Mouse (Mus musculus) lung, postnatal 25 days (tissue): ENCODE data around the gene Commd2.

Source experiments
- DNase-seq: peaks from one replicate; pipeline ENCODE4 v3.0.0; 2022; ENCODE audit warnings: low spot score

Commd2 gene

DNA sequence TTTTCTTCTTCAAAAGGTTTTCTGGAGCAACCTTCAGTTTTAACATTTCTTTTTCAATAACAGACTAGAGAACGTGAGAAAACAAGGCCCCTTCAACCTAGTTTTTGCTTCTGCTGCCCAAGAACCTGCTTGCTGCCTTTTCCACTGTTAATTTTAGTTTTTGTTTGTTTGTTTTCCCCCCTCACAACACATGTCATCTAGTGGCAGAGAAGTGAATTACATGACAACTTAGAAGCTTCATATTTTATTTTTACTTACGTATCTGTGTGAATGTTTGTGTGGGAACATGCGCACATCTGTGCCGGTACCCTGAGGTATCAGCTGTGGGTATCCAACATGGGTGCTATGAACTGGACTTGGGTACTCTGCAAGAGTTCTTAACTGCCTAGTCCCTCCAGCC is 35.9 kb downstream of the Commd2 start:
- no peak for DNase-seq

DNA sequence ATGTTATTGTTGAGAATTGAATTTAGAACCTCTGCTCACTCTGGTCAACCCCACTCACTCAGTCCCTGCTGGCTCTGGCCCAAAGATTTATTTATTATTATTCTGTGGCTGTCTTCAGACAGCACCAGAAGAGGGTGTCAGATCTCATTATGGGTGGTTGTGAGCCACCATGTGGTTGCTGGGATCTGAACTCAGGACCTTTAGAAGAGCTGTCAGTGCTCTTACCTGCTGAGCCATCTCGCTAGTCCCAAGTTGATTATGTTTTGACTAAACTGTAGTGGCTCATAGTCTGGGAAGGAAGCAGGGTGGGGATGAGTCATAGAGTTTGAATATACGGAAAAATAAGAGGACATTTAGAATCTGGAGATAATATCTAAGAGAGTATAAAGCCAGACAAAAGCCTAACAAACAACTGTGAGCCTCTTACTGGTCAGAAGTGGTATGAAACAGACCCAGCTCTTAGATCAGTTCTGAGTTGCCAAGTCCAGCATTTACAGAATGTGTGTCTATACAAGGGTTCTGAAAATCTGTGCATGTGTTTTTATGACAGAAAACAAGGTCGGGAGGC is 39.0 kb downstream of the Commd2 start:
- peak; percentile 15 for DNase-seq

DNA sequence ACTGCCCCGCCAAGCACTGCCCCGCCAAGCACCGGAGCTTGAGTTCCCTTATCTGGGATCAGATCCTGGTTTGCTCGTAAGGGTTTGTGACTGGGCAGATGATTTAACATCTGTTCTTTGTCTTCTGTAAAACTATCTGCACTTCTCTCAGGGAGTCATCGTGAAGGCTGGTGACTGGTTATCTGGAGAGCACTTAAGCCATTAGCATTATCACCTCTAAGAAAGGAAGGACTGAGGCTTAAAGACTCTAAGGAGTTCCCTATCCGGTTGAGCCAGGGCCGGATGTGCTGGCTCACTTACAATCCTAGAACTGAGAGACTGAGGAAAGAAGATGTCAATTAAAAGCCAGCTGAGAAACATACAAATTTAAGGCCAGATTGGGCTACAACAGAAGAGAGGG is 39.7 kb downstream of the Commd2 start:
- no peak for DNase-seq

DNA sequence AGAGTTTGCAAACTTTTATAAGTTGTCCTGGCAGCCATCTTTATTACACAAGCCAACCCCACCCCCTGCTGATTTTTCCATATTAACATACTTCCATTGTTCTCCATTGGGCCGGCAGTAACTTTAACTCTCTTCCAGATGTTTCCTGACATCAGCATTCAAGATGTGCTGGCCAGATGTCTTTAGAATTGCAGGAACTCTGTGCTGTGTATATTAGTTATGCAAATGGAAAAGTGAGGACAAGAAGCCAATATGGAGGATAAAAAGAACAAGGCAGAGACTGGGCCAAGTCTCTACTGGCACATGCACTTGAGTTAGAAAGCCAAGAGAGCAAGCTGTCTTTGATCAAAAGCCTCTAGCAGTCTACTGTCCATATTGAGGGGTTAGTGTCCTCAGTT is 46.9 kb downstream of the Commd2 start:
- peak; percentile 16 for DNase-seq

DNA sequence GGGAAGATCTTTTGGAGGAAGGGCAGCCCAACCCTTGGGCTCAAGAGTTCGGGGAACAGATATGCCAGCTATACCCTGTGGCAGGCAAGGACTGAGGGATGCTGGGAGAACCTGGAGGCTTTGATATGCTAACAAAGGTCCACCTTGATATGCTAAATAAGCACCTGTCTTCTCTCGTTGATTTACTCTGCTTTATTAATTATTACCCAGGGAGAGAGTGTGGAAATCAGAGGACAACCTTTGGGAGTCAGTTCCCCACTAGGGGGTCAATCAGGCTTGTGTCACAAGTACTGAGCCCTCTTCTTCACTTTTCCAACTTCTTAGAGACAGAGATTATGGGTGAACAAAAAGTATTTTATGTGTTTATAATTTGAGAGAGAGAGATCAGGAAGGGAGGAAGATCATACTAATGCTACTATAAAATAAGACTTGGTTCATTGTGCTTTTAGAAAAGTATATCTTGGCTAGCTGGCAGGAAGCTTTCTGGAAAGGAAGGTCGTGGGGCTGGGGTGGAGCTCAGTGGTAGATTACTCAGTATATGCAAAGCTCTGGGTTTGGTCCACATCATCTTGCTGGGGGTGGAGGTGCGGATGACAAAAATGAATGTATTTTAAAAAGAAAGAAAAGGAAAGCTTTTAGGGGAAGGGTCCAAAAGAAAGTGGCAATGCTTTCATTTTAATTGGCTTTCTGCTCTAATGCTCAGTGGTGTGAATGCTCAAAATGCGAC is 47.5 kb downstream of the Commd2 start:
- DNase-seq = no peak

DNA sequence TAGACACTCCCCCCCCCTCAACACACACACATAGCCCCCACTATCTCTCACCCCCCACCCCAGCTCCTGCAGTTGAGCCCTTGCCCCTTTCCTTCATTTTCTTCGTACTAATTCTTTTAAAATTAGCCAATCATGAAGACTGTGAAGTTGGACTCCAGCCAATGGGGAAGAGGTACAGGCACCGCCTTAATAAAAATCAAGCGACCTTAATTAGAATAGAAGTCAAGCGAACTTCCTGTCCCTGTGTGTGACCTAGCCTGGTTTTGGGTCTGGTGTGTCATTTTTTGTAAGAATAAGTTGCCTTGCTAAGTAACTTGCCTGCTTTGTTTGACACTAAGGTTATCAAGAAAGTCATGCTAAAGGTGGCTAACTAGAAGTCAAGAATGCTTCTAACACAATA is 48.9 kb downstream of the Commd2 start:
- no peak for DNase-seq

DNA sequence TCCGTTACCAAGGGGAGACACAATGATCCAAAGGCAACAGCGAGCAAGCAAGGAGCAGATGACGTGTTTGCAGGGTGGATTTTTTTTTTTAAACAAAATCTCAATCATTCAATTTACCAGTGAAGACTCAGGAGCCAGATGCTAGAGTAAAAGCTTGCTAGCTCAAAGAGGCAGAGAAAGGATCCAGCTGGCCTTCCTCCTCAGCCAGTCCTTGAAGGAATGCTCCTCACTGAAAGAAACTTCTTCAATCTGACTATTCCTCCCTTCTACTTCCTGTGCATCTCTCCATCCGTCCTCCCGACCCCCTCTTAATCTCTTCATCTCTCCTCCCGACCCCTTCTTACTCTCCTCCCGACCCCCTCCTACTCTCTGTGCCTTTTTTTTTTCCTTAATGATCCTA is 54.9 kb downstream of the Commd2 start:
- peak; percentile 17 for DNase-seq

DNA sequence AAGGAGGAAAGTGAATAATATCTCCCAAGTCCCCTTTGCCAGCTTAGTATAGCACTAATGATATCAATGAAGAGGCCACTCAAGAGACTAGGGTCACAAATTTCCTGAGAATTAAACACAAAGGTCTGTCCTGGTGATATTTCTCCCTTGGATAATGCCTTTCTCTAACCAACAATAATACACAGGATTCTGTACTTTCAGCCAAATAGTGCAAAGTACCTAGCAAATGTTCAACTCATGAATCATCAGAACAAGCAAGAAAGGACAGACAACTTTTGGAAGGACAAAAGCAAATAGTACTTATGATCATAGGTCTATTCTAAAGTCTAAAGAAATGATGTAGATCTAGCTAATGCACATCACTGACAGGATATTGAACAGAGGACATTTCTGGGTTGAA is 56.0 kb downstream of the Commd2 start:
- no peak for DNase-seq
